Mouse (Mus musculus): ENCODE data around the gene Rnf181. TPM values are rescaled to one million over a fixed set of nuclear protein-coding genes. Genes with fewer than 3 reads are reported as not detected.
A peak's percentile ranks its signal among the peaks of the same experiment; 100 is the strongest.

Gene Rnf181
- polyA plus RNA-seq, 1 experiment from 2014 or later: 208 TPM

- no peaks in the 10 kb centered on the region for H3K36me3 ChIP-seq (ENCODE audit: insufficient read depth, low read length)
- TF ChIP-seq EP300 (IDR thresholded peaks at IDR 0.05) (no peak), CTCF (IDR thresholded peaks at IDR 0.05) (peak; percentile 7; the same call in 1 of the 2 replicates)
- no peaks in the 10 kb centered on the region for H3K9me3 ChIP-seq (ENCODE audit: low read length)
- no peaks in the 10 kb centered on the region for H3K27me3 ChIP-seq (replicated peaks; ENCODE audit: insufficient read depth, low read length)
- ATAC-seq (no peak), DNase-seq (ENCODE audit: low spot score) (no peak)
- H3K4me1 ChIP-seq (ENCODE audit: insufficient read depth, low read depth, low read length): peaks cover 2% of the 10 kb centered on the region; the same call in 1 of the 2 replicates
- WGBS: 22% methylated on average over 1 of the region's 1 CpGs
- no peak overlapping the region for H3K4me3 ChIP-seq (ENCODE audit: low read depth, low read length)
- no peak overlapping the region for H3K9ac ChIP-seq (replicated peaks; ENCODE audit: low read depth)
- no peak overlapping the region for H3K27ac ChIP-seq (ENCODE audit: low read length)
- H3K4me2 ChIP-seq (replicated peaks; ENCODE audit: low read depth, low read length): no peak overlapping the region
These were observed 43.2 kb upstream of the Rnf181 start for GRCm38 (mm10) chr6:72410003-72410402.

GRCm38 (mm10) chr6:72409567-72409966 is 42.8 kb upstream of the Rnf181 start:
- H3K27me3 ChIP-seq (replicated peaks; ENCODE audit: insufficient read depth, low read length): no peaks in the 10 kb centered on the region
- no peak overlapping the region for H3K9ac ChIP-seq (replicated peaks; ENCODE audit: low read depth)
- no peaks in the 10 kb centered on the region for H3K9me3 ChIP-seq (ENCODE audit: low read length)
- H3K27ac ChIP-seq (ENCODE audit: low read length): no peak overlapping the region
- H3K4me2 ChIP-seq (replicated peaks; ENCODE audit: low read depth, low read length): no peak overlapping the region
- ATAC-seq (no peak), DNase-seq (ENCODE audit: low spot score) (peak; percentile 84)
- TF ChIP-seq EP300 (IDR thresholded peaks at IDR 0.05) (no peak), CTCF (IDR thresholded peaks at IDR 0.05) (peak; percentile 76)
- H3K36me3 ChIP-seq (ENCODE audit: insufficient read depth, low read length): no peaks in the 10 kb centered on the region
- H3K4me1 ChIP-seq (ENCODE audit: insufficient read depth, low read depth, low read length): no peaks in the 10 kb centered on the region
- 5% methylated on average over 3 of the region's 3 CpGs for WGBS
- no peak overlapping the region for H3K4me3 ChIP-seq (ENCODE audit: low read depth, low read length)

GRCm38 (mm10) chr6:72407119-72407518 is 40.4 kb upstream of the Rnf181 start:
- Histone ChIP-seq H3K4me3 (ENCODE audit: low read depth, low read length) (no peak overlapping the region), H3K9ac (replicated peaks; ENCODE audit: low read depth) (no peak overlapping the region), H3K36me3 (ENCODE audit: insufficient read depth, low read length) (no peaks in the 10 kb centered on the region), H3K9me3 (ENCODE audit: low read length) (no peaks in the 10 kb centered on the region), H3K27ac (ENCODE audit: low read length) (no peak overlapping the region), H3K4me2 (replicated peaks; ENCODE audit: low read depth, low read length) (no peak overlapping the region), H3K27me3 (replicated peaks; ENCODE audit: insufficient read depth, low read length) (no peaks in the 10 kb centered on the region), H3K4me1 (ENCODE audit: insufficient read depth, low read depth, low read length) (no peaks in the 10 kb centered on the region)
- 2% methylated on average over 5 of the region's 5 CpGs for WGBS
- peak; percentile 89 for ATAC-seq
- peak; percentile 94 for DNase-seq (ENCODE audit: low spot score)
- TF ChIP-seq CTCF (IDR thresholded peaks at IDR 0.05) (peak; percentile 99), EP300 (IDR thresholded peaks at IDR 0.05) (peak; percentile 56)

GRCm38 (mm10) chr6:72405356-72405755 is 38.6 kb upstream of the Rnf181 start:
- TF ChIP-seq EP300 (IDR thresholded peaks at IDR 0.05) (no peak), CTCF (IDR thresholded peaks at IDR 0.05) (no peak)

DNA sequence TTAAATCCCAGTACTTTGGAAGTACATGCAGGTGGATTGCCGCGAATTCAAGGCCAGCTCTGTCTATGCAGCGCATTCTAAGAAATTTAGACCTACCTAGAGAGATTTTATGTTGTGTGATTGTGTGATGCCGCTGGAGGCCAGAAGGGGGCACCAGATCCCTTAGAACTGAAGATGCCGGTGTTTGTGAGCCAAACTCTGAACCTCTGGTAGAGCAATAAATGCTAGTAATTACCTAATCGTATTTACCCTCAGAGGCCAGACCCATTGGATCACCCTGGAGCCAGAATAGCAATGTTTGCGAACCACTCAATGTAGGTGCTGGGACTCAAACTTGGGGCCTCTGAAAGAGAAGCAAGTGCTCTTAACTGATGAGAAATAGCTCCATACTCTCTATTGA is 35.1 kb upstream of the Rnf181 start:
- Histone ChIP-seq H3K9ac (replicated peaks; ENCODE audit: low read depth) (no peak overlapping the region), H3K27me3 (replicated peaks; ENCODE audit: insufficient read depth, low read length) (no peaks in the 10 kb centered on the region), H3K4me1 (ENCODE audit: insufficient read depth, low read depth, low read length) (no peaks in the 10 kb centered on the region), H3K4me2 (replicated peaks; ENCODE audit: low read depth, low read length) (no peak overlapping the region), H3K27ac (ENCODE audit: low read length) (no peak overlapping the region), H3K4me3 (ENCODE audit: low read depth, low read length) (no peak overlapping the region), H3K9me3 (ENCODE audit: low read length) (no peaks in the 10 kb centered on the region), H3K36me3 (ENCODE audit: insufficient read depth, low read length) (no peaks in the 10 kb centered on the region)
- DNase-seq (ENCODE audit: low spot score): peak; percentile 92
- TF ChIP-seq EP300 (IDR thresholded peaks at IDR 0.05): peak; percentile 57; the same call in 1 of the 2 replicates
- peak; percentile 86 for TF ChIP-seq CTCF (IDR thresholded peaks at IDR 0.05)
- peak; percentile 77 for ATAC-seq
- WGBS: 18% methylated on average over 7 of the region's 7 CpGs

More at GRCm38 (mm10) chr6:72405356-72405755, 38.6 kb upstream of the Rnf181 start:
- no peaks in the 10 kb centered on the region for H3K4me1 ChIP-seq (ENCODE audit: insufficient read depth, low read depth, low read length)
- H3K4me2 ChIP-seq (replicated peaks; ENCODE audit: low read depth, low read length): no peak overlapping the region
- no peak overlapping the region for H3K27ac ChIP-seq (ENCODE audit: low read length)
- no peak overlapping the region for H3K9ac ChIP-seq (replicated peaks; ENCODE audit: low read depth)
- 77% methylated on average over 7 of the region's 7 CpGs for WGBS
- H3K9me3 ChIP-seq (ENCODE audit: low read length): no peaks in the 10 kb centered on the region
- H3K27me3 ChIP-seq (replicated peaks; ENCODE audit: insufficient read depth, low read length): no peaks in the 10 kb centered on the region
- no peaks in the 10 kb centered on the region for H3K36me3 ChIP-seq (ENCODE audit: insufficient read depth, low read length)
- no peak for ATAC-seq
- no peak for DNase-seq (ENCODE audit: low spot score)
- H3K4me3 ChIP-seq (ENCODE audit: low read depth, low read length): no peak overlapping the region

GRCm38 (mm10) chr6:72399967-72400366 is 33.2 kb upstream of the Rnf181 start:
- no peaks in the 10 kb centered on the region for H3K36me3 ChIP-seq (ENCODE audit: insufficient read depth, low read length)
- 43% methylated on average over 2 of the region's 2 CpGs for WGBS
- H3K4me1 ChIP-seq (ENCODE audit: insufficient read depth, low read depth, low read length): no peaks in the 10 kb centered on the region
- no peak overlapping the region for H3K9ac ChIP-seq (replicated peaks; ENCODE audit: low read depth)
- H3K27me3 ChIP-seq (replicated peaks; ENCODE audit: insufficient read depth, low read length): no peaks in the 10 kb centered on the region
- no peak overlapping the region for H3K27ac ChIP-seq (ENCODE audit: low read length)
- DNase-seq (ENCODE audit: low spot score) (no peak), ATAC-seq (no peak)
- no peak overlapping the region for H3K4me3 ChIP-seq (ENCODE audit: low read depth, low read length)
- H3K9me3 ChIP-seq (ENCODE audit: low read length): no peaks in the 10 kb centered on the region
- TF ChIP-seq EP300 (IDR thresholded peaks at IDR 0.05): no peak
- no peak for TF ChIP-seq CTCF (IDR thresholded peaks at IDR 0.05)
- H3K4me2 ChIP-seq (replicated peaks; ENCODE audit: low read depth, low read length): no peak overlapping the region

DNA sequence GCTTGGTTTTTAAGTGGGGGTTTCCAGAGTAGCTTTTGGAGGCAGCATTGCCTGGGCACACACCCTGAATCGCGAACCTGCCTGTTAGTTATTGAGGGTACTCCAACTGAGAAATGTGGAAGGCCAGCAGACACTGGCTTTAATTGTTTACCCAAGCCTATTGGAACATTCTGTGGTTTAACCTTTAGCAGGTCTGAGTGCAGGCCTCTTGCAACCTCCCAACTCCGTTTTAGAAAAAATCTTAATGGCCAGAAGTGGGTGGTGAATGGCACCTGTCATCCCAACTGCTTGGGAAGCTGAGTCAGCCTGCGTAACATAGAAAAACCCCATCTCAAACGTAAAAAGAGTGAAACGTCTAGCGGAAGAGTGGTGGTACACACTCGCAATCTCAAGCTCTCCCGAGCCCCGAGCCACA is 30.1 kb upstream of the Rnf181 start:
- H3K4me2 ChIP-seq (replicated peaks; ENCODE audit: low read depth, low read length): no peak overlapping the region
- 36% methylated on average over 10 of the region's 10 CpGs for WGBS
- no peaks in the 10 kb centered on the region for H3K36me3 ChIP-seq (ENCODE audit: insufficient read depth, low read length)
- DNase-seq (ENCODE audit: low spot score): peak; percentile 93
- peak overlapping the region; percentile 66; the same call in 1 of the 2 replicates for H3K27ac ChIP-seq (ENCODE audit: low read length)
- no peak overlapping the region for H3K4me3 ChIP-seq (ENCODE audit: low read depth, low read length)
- H3K4me1 ChIP-seq (ENCODE audit: insufficient read depth, low read depth, low read length): no peaks in the 10 kb centered on the region
- H3K9ac ChIP-seq (replicated peaks; ENCODE audit: low read depth): no peak overlapping the region
- H3K27me3 ChIP-seq (replicated peaks; ENCODE audit: insufficient read depth, low read length): no peaks in the 10 kb centered on the region
- TF ChIP-seq EP300 (IDR thresholded peaks at IDR 0.05) (peak; percentile 95), CTCF (IDR thresholded peaks at IDR 0.05) (no peak)
- peak; percentile 92 for ATAC-seq
- H3K9me3 ChIP-seq (ENCODE audit: low read length): no peaks in the 10 kb centered on the region

Data from lung, postnatal 0 days (tissue).